Mouse (Mus musculus) heart, adult 8-10 months (tissue): ENCODE results near the gene 4933428G20Rik. TPM values are rescaled to one million over a fixed set of nuclear protein-coding genes. Genes with fewer than 3 reads are reported as not detected.

ENCODE experiments used
- DNase-seq: peaks from one replicate; pipeline ENCODE4 v3.0.0; 2022; ENCODE audit warnings: low spot score
- total RNA-seq, 4 experiments: library from RNA; stranded (reverse); gene quantifications; 2 replicates each; pipeline ENCODE4 v1.2.4; 2022

Gene 4933428G20Rik
- total RNA-seq, 4 experiments from 2014 or later: not detected

- no peak for DNase-seq
These were observed 32.9 kb upstream of the 4933428G20Rik start for GRCm38 (mm10) chr11:97532950-97533582.

- no peak for DNase-seq
These were observed 32.2 kb upstream of the 4933428G20Rik start for GRCm38 (mm10) chr11:97532354-97532753.

GRCm38 (mm10) chr11:97531381-97532260 is 31.5 kb upstream of the 4933428G20Rik start:
- DNase-seq: peak; percentile 84

GRCm38 (mm10) chr11:97530961-97531360 is 30.8 kb upstream of the 4933428G20Rik start:
- no peak for DNase-seq

GRCm38 (mm10) chr11:97530069-97530468 is 29.9 kb upstream of the 4933428G20Rik start:
- DNase-seq: no peak

GRCm38 (mm10) chr11:97528282-97528808 is 28.2 kb upstream of the 4933428G20Rik start:
- DNase-seq: no peak

- DNase-seq: no peak
These were observed 25.2 kb upstream of the 4933428G20Rik start for GRCm38 (mm10) chr11:97525313-97525712.

- DNase-seq: no peak
These were observed 24.2 kb upstream of the 4933428G20Rik start for GRCm38 (mm10) chr11:97524306-97524705.

- DNase-seq: no peak
These were observed 23.7 kb upstream of the 4933428G20Rik start for GRCm38 (mm10) chr11:97523827-97524261.

- DNase-seq: no peak
These were observed 23.0 kb upstream of the 4933428G20Rik start for GRCm38 (mm10) chr11:97523107-97523506.

GRCm38 (mm10) chr11:97521741-97522474 is 21.8 kb upstream of the 4933428G20Rik start:
- no peak for DNase-seq

- no peak for DNase-seq
These were observed 20.4 kb upstream of the 4933428G20Rik start for GRCm38 (mm10) chr11:97520541-97520940.

- DNase-seq: no peak
These were observed 12.9 kb upstream of the 4933428G20Rik start for GRCm38 (mm10) chr11:97513066-97513465.

GRCm38 (mm10) chr11:97512511-97512910 is 12.4 kb upstream of the 4933428G20Rik start:
- no peak for DNase-seq

- DNase-seq: peak; percentile 45
These were observed 11.7 kb upstream of the 4933428G20Rik start for GRCm38 (mm10) chr11:97511661-97512369.

- peak; percentile 74 for DNase-seq
These were observed 11.0 kb upstream of the 4933428G20Rik start for GRCm38 (mm10) chr11:97510966-97511660.

- DNase-seq: no peak
These were observed 9.8 kb upstream of the 4933428G20Rik start for GRCm38 (mm10) chr11:97509715-97510485.

- DNase-seq: no peak
These were observed 8.9 kb upstream of the 4933428G20Rik start for GRCm38 (mm10) chr11:97509058-97509457.

GRCm38 (mm10) chr11:97508198-97508597 is 8.1 kb upstream of the 4933428G20Rik start:
- no peak for DNase-seq

GRCm38 (mm10) chr11:97506331-97506730 is 6.2 kb upstream of the 4933428G20Rik start:
- no peak for DNase-seq
